Mouse (Mus musculus) ES-E14 (cell line): ENCODE data around the gene Zp3r.
"Not testable (repeated sequence)": the region's sequence is repeated elsewhere in the genome, so short reads cannot be mapped to it uniquely, and the experiment has no call there.

Experiments used
- HCFC1 ChIP-seq: IDR thresholded peaks from 2 replicates; pipeline ENCODE4 v1.6.1; 2012; ENCODE audit warnings: low read length, inconsistent platforms, borderline replicate concordance; ENCODE audit not compliant: insufficient read depth
- MAFK ChIP-seq: IDR thresholded peaks from 2 replicates; pipeline ENCODE4 v1.6.1; 2014; ENCODE audit warnings: mild to moderate bottlenecking, low read depth, low read length, inconsistent platforms; ENCODE audit not compliant: insufficient read depth
- ZC3H11A ChIP-seq: IDR thresholded peaks from 2 replicates; pipeline ENCODE4 v1.6.1; 2012; ENCODE audit warnings: low read depth, mild to moderate bottlenecking, inconsistent platforms, low read length, borderline replicate concordance
- ZNF384 ChIP-seq: IDR thresholded peaks from 2 replicates; pipeline ENCODE4 v1.6.1; 2012; ENCODE audit warnings: low read depth, low read length, inconsistent platforms

GRCm38 (mm10) chr1:130663576-130663975, 34.2 kb upstream of the Zp3r start:
- not testable (repeated sequence) for TF ChIP-seq HCFC1, ZC3H11A, MAFK, ZNF384
